10 mouse cellular contexts compared by ENCODE assay signal in genomic region chr8:106576849-106577555, GRCm38 (mm10). TPM values are rescaled to one million over a fixed set of nuclear protein-coding genes. Genes with fewer than 3 reads are reported as not detected.
DNase-seq lines count a peak whose midpoint lies in the region; ATAC-seq lines count a peak whose summit lies in the region.
"Had no signal": no experiment of that assay in that cellular context is flagged by ENCODE, and none has a peak within 500 bp of the region (broad histone marks: within the 10 kb centered on the region; RNA-seq: fewer than 3 reads in every experiment).

No protein-coding gene starts in this region.

- 10% methylated on average over 6 of the region's 6 CpGs for WGBS in liver, embryonic 16.5 days (ENCODE audit: insufficient replicate concordance)
- 23% methylated on average over 6 of the region's 6 CpGs for WGBS in stomach, embryonic 16.5 days

- DNase-seq in liver, result no peak
- peak; percentile 45 to 75 for DNase-seq in kidney, postnatal 25 days
- DNase-seq in thymus, postnatal 4 days, result no peak
- no peak for DNase-seq in left cerebral cortex, adult 9 months (ENCODE audit: low spot score in 2 of 2)

- no peaks in the 10 kb centered on the region for H3K9me3 ChIP-seq in liver, embryonic 16.5 days (replicated peaks; ENCODE audit: control insufficient read depth, low read length)
- no peaks in the 10 kb centered on the region for H3K9me3 ChIP-seq in stomach, embryonic 16.5 days (replicated peaks; ENCODE audit: control insufficient read depth, low read length)
- H3K9me3 ChIP-seq: forebrain, embryonic 10.5 days; limb, embryonic 15.5 days had no signal

- peak; percentile 70 for ATAC-seq in liver, embryonic 16.5 days (ENCODE audit: low read depth)
- ATAC-seq in common myeloid progenitor, adult 5-6 weeks (replicated peaks; ENCODE audit: low read depth, poor library complexity, severe bottlenecking), result peak; percentile 56
- peak; percentile 78 for ATAC-seq in stomach, embryonic 16.5 days (ENCODE audit: insufficient read depth, low FRiP score)
- ATAC-seq: activated CD4-positive, CD25-positive, alpha-beta regulatory T cell, adult 4 months had no signal

- H3K36me3 ChIP-seq in liver, embryonic 16.5 days (ENCODE audit: control insufficient read depth, insufficient read depth), result no peaks in the 10 kb centered on the region
- H3K36me3 ChIP-seq in stomach, embryonic 16.5 days (ENCODE audit: control insufficient read depth, insufficient read depth, low read length), result no peaks in the 10 kb centered on the region
- H3K36me3 ChIP-seq: forebrain, embryonic 10.5 days; limb, embryonic 15.5 days had no signal

- H3K27me3 ChIP-seq in liver, embryonic 16.5 days (ENCODE audit: control insufficient read depth, insufficient read depth, low read depth, low read length), result no peaks in the 10 kb centered on the region
- H3K27me3 ChIP-seq in stomach, embryonic 16.5 days (ENCODE audit: control insufficient read depth, insufficient read depth, low read length), result no peaks in the 10 kb centered on the region
- H3K27me3 ChIP-seq: limb, embryonic 15.5 days had no signal

- H3K9ac ChIP-seq in liver, embryonic 16.5 days (ENCODE audit: low read depth, low read length), result no peak overlapping the region
- no peak overlapping the region for H3K9ac ChIP-seq in stomach, embryonic 16.5 days (ENCODE audit: low read length)
- H3K9ac ChIP-seq: limb, embryonic 15.5 days had no signal

- no peak overlapping the region for H3K4me2 ChIP-seq in liver, embryonic 16.5 days (ENCODE audit: low read depth, low read length)
- H3K4me2 ChIP-seq in stomach, embryonic 16.5 days (ENCODE audit: low read depth, low read length), result no peak overlapping the region
- H3K4me2 ChIP-seq: limb, embryonic 15.5 days had no signal

- no peak overlapping the region for H3K27ac ChIP-seq in liver, embryonic 16.5 days (ENCODE audit: low read length)
- H3K27ac ChIP-seq in stomach, embryonic 16.5 days (ENCODE audit: low read length), result peak overlapping the region; percentile 66
- H3K27ac ChIP-seq: forebrain, embryonic 10.5 days; limb, embryonic 15.5 days had no signal

- no peaks in the 10 kb centered on the region for H3K4me1 ChIP-seq in liver, embryonic 16.5 days (ENCODE audit: control insufficient read depth, low read depth, low read length)
- peaks cover 12% of the 10 kb centered on the region for H3K4me1 ChIP-seq in stomach, embryonic 16.5 days (ENCODE audit: control insufficient read depth, insufficient read depth, low read length)

- H3K4me3 ChIP-seq in liver, embryonic 16.5 days (ENCODE audit: low read depth, low read length), result no peak overlapping the region
- H3K4me3 ChIP-seq in stomach, embryonic 16.5 days (replicated peaks; ENCODE audit: low read length), result no peak overlapping the region
- H3K4me3 ChIP-seq: forebrain, embryonic 10.5 days; limb, embryonic 15.5 days had no signal

RNA-seq across cellular contexts. Expression of gene Gm10073, which starts 3.7 kb away (rescaled TPM):
- polyA plus RNA-seq in liver, embryonic 16.5 days (2015; fragmentation: Nextera tagmentation; extraction: Ambion mirVana), result 6.8 and 7.2 TPM in 2 replicates
- 13.6 and 25.0 TPM in 2 replicates for total RNA-seq in common myeloid progenitor, adult 5-6 weeks (2017)
- 13.4 and 26.5 TPM in 2 replicates for polyA plus RNA-seq in stomach, embryonic 16.5 days (2015; fragmentation: Nextera tagmentation; extraction: Ambion mirVana)

RNA-seq across cellular contexts. Expression of gene Cdh1, which starts 26.1 kb away (rescaled TPM):
- polyA plus RNA-seq in liver, embryonic 16.5 days (2015; fragmentation: Nextera tagmentation; extraction: Ambion mirVana), result 22.9 and 26.5 TPM in 2 replicates
- 0.23 and 0.63 TPM in 2 replicates for total RNA-seq in common myeloid progenitor, adult 5-6 weeks (2017)
- 215 and 267 TPM in 2 replicates for polyA plus RNA-seq in stomach, embryonic 16.5 days (2015; fragmentation: Nextera tagmentation; extraction: Ambion mirVana)

Comparison
In these comparisons a context has a peak if more than half of its experiments do, and no peak if none do; other contexts are left out.
1. DNase-seq: peak in kidney, postnatal 25 days (2 of 2); none in liver (single experiment), thymus, postnatal 4 days (single experiment) and left cerebral cortex, adult 9 months (0 of 2).
2. Peak in every context shown above with its lines, with median percentiles within 50 percentile points of each other: ATAC-seq.